17 mouse cellular contexts compared by ENCODE assay signal in genomic region chr9:67270061-67270595, GRCm38 (mm10).
DNase-seq lines count a peak whose midpoint lies in the region; ATAC-seq and TF ChIP-seq lines count a peak whose summit lies in the region.
"Had no signal": no experiment of that assay in that cellular context is flagged by ENCODE, and none has a peak within 500 bp of the region (broad histone marks: within the 10 kb centered on the region; RNA-seq: fewer than 3 reads in every experiment).

No protein-coding gene starts in this region.

- H3K9me3 ChIP-seq in heart, embryonic 16.5 days (replicated peaks; ENCODE audit: control insufficient read depth, low read length), result no peaks in the 10 kb centered on the region
- no peaks in the 10 kb centered on the region for H3K9me3 ChIP-seq in lung, embryonic 14.5 days (ENCODE audit: low read depth, low read length)
- H3K9me3 ChIP-seq in embryonic facial prominence, embryonic 12.5 days, result no peaks in the 10 kb centered on the region
- H3K9me3 ChIP-seq in limb, embryonic 15.5 days, result no peaks in the 10 kb centered on the region
- H3K9me3 ChIP-seq in midbrain, embryonic 11.5 days (ENCODE audit: control insufficient read depth, low read length), result no peaks in the 10 kb centered on the region
- H3K9me3 ChIP-seq: midbrain, embryonic 15.5 days; neural tube, embryonic 12.5 days had no signal

- H3K4me1 ChIP-seq in heart, embryonic 16.5 days (ENCODE audit: control insufficient read depth, insufficient read depth, low read length), result peaks cover 42% of the 10 kb centered on the region
- H3K4me1 ChIP-seq in lung, embryonic 14.5 days (ENCODE audit: insufficient read depth), result peaks cover 33% of the 10 kb centered on the region
- peaks cover 48% of the 10 kb centered on the region for H3K4me1 ChIP-seq in embryonic facial prominence, embryonic 12.5 days
- peaks cover 61% of the 10 kb centered on the region for H3K4me1 ChIP-seq in limb, embryonic 15.5 days
- H3K4me1 ChIP-seq in midbrain, embryonic 11.5 days (ENCODE audit: control insufficient read depth, insufficient read depth, low read length), result no peaks in the 10 kb centered on the region
- H3K4me1 ChIP-seq: neural tube, embryonic 12.5 days had no signal

- H3K36me3 ChIP-seq in heart, embryonic 16.5 days (ENCODE audit: control insufficient read depth, insufficient read depth), result peaks cover 2% of the 10 kb centered on the region; the same call in 1 of the 2 replicates
- no peaks in the 10 kb centered on the region for H3K36me3 ChIP-seq in lung, embryonic 14.5 days (ENCODE audit: insufficient read depth)
- 0 out of 2 replicates have a peak, but pooled peaks cover 3% of the 10 kb centered on the region for H3K36me3 ChIP-seq in embryonic facial prominence, embryonic 12.5 days
- H3K36me3 ChIP-seq in limb, embryonic 15.5 days, result peaks cover 14% of the 10 kb centered on the region; the same call in 1 of the 2 replicates
- no peaks in the 10 kb centered on the region for H3K36me3 ChIP-seq in midbrain, embryonic 11.5 days (ENCODE audit: control insufficient read depth, insufficient read depth, low read length)
- H3K36me3 ChIP-seq: midbrain, embryonic 15.5 days; neural tube, embryonic 12.5 days had no signal

- 59% methylated on average over 7 of the region's 7 CpGs for whole genome bisulfite sequencing in heart, embryonic 16.5 days
- 45% methylated on average over 7 of the region's 7 CpGs for WGBS in lung, embryonic 14.5 days
- WGBS in embryonic facial prominence, embryonic 12.5 days, result 72% methylated on average over 7 of the region's 7 CpGs
- WGBS in limb, embryonic 15.5 days, result 68% methylated on average over 7 of the region's 7 CpGs
- WGBS in midbrain, embryonic 11.5 days, result 82% methylated on average over 7 of the region's 7 CpGs

- H3K9ac ChIP-seq in heart, embryonic 16.5 days (ENCODE audit: low read length), result no peak overlapping the region
- H3K9ac ChIP-seq in lung, embryonic 14.5 days, result no peak overlapping the region
- H3K9ac ChIP-seq in embryonic facial prominence, embryonic 12.5 days, result no peak overlapping the region
- H3K9ac ChIP-seq in limb, embryonic 15.5 days, result no peak overlapping the region
- H3K9ac ChIP-seq in midbrain, embryonic 11.5 days (ENCODE audit: low read length), result no peak overlapping the region
- H3K9ac ChIP-seq: midbrain, embryonic 15.5 days; neural tube, embryonic 12.5 days had no signal

- ATAC-seq in heart, embryonic 16.5 days (replicated peaks; ENCODE audit: extremely low read depth, insufficient read depth, low FRiP score), result no peak
- no peak for ATAC-seq in lung, embryonic 14.5 days (ENCODE audit: insufficient read depth)
- ATAC-seq in embryonic facial prominence, embryonic 12.5 days (ENCODE audit: insufficient number of reproducible peaks, insufficient read depth, low FRiP score, low TSS enrichment), result no peak
- no peak for ATAC-seq in limb, embryonic 15.5 days (ENCODE audit: insufficient number of reproducible peaks, low FRiP score, low TSS enrichment, low read depth)
- ATAC-seq in midbrain, embryonic 11.5 days (ENCODE audit: low FRiP score), result no peak
- ATAC-seq: inflammation-experienced regulatory T-cells, adult 6 months; midbrain, embryonic 15.5 days had no signal

- no peak for TF ChIP-seq CTCF in lung, embryonic 14.5 days (IDR thresholded peaks at IDR 0.05; ENCODE audit: low read depth)

- H3K4me2 ChIP-seq in heart, embryonic 16.5 days (ENCODE audit: low read depth, low read length), result no peak overlapping the region
- H3K4me2 ChIP-seq in lung, embryonic 14.5 days, result no peak overlapping the region
- no peak overlapping the region for H3K4me2 ChIP-seq in embryonic facial prominence, embryonic 12.5 days (replicated peaks)
- H3K4me2 ChIP-seq in limb, embryonic 15.5 days, result no peak overlapping the region
- no peak overlapping the region for H3K4me2 ChIP-seq in midbrain, embryonic 11.5 days
- H3K4me2 ChIP-seq: liver, embryonic 11.5 days; midbrain, embryonic 15.5 days; neural tube, embryonic 12.5 days had no signal

- no peak overlapping the region for H3K4me3 ChIP-seq in heart, embryonic 16.5 days (ENCODE audit: low read length)
- H3K4me3 ChIP-seq in lung, embryonic 14.5 days (ENCODE audit: low read depth, low read length), result no peak overlapping the region
- H3K4me3 ChIP-seq in embryonic facial prominence, embryonic 12.5 days, result no peak overlapping the region
- no peak overlapping the region for H3K4me3 ChIP-seq in limb, embryonic 15.5 days
- no peak overlapping the region for H3K4me3 ChIP-seq in midbrain, embryonic 11.5 days (ENCODE audit: low read depth, low read length)
- H3K4me3 ChIP-seq: left cerebral cortex, adult 2 months; midbrain, embryonic 15.5 days; neural tube, embryonic 12.5 days had no signal

- H3K27ac ChIP-seq in heart, embryonic 16.5 days (ENCODE audit: low read length), result peak overlapping the region; percentile 65
- peak overlapping the region; percentile 66 for H3K27ac ChIP-seq in lung, embryonic 14.5 days (ENCODE audit: low read depth)
- peak overlapping the region; percentile 72 for H3K27ac ChIP-seq in embryonic facial prominence, embryonic 12.5 days
- H3K27ac ChIP-seq in limb, embryonic 15.5 days, result 0 out of 2 replicates have a peak overlapping the region, but pooled peaks have one; percentile 5
- no peak overlapping the region for H3K27ac ChIP-seq in midbrain, embryonic 11.5 days (ENCODE audit: low read depth, low read length)
- H3K27ac ChIP-seq: macrophage; midbrain, embryonic 15.5 days; neural tube, embryonic 12.5 days had no signal

- no peak for DNase-seq in heart, adult 8-10 months (ENCODE audit: low spot score)
- peak; percentile 59 for DNase-seq in lung, embryonic 14.5 days
- DNase-seq in lung, postnatal 25 days (ENCODE audit: low spot score), result no peak
- DNase-seq in midbrain, embryonic 11.5 days (ENCODE audit: low spot score, missing footprints), result no peak
- DNase-seq in gastrocnemius, adult 18-20 months (ENCODE audit: low spot score), result no peak
- DNase-seq: adrenal gland, postnatal 36 days; cerebellum, adult 11 months; thymus, postnatal 4 days had no signal

- H3K27me3 ChIP-seq in heart, embryonic 16.5 days (ENCODE audit: control insufficient read depth, insufficient read depth, low read length), result no peaks in the 10 kb centered on the region
- no peaks in the 10 kb centered on the region for H3K27me3 ChIP-seq in lung, embryonic 14.5 days (ENCODE audit: insufficient read depth, low read length)
- H3K27me3 ChIP-seq in embryonic facial prominence, embryonic 12.5 days, result no peaks in the 10 kb centered on the region
- H3K27me3 ChIP-seq in limb, embryonic 15.5 days, result no peaks in the 10 kb centered on the region
- H3K27me3 ChIP-seq in midbrain, embryonic 11.5 days (ENCODE audit: control insufficient read depth, insufficient read depth, low read length), result no peaks in the 10 kb centered on the region
- H3K27me3 ChIP-seq: midbrain, embryonic 15.5 days; neural tube, embryonic 12.5 days had no signal
